Mouse (Mus musculus): ENCODE data around the gene Sned1.

Sned1 gene

DNA sequence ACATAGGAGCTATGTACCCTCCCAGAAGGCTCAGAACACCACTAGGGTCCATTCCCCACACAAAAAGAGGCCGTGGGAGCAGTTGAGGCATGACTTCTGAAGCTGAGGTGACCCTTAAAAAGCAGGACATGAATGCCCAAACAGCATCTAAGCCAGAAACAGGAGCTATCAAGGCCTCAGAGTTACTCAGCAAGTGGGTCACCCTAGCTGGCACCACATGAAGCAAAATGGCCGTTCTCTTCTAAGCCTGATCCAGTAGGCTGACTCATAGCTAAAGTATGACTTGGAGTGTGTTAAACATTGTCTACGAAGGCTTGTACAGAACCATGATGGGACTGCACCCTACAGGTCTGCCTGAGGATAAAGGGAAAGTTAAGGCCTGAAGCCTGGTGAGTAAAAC, 90.8 kb downstream of the Sned1 start:
- DNase-seq, result no peak

DNA sequence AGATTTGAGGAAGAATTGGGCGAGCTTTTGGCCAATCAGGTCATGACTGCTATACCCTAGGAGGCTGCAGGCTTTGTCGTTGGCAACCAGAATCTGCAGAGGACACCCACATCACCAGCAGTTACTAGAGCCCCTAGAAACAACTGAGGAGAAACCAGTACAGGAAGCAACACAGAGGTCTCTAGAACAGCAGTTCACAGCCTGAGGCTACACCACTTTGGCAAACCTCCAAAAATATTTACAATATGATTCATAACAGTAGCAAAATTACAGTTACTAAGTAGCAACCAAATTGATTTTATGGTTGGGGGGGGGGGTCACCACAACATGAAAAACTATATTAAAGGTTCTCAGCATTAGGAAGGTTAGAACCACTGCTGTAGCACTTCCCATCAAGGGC, 99.0 kb downstream of the Sned1 start:
- no peak for DNase-seq

DNA sequence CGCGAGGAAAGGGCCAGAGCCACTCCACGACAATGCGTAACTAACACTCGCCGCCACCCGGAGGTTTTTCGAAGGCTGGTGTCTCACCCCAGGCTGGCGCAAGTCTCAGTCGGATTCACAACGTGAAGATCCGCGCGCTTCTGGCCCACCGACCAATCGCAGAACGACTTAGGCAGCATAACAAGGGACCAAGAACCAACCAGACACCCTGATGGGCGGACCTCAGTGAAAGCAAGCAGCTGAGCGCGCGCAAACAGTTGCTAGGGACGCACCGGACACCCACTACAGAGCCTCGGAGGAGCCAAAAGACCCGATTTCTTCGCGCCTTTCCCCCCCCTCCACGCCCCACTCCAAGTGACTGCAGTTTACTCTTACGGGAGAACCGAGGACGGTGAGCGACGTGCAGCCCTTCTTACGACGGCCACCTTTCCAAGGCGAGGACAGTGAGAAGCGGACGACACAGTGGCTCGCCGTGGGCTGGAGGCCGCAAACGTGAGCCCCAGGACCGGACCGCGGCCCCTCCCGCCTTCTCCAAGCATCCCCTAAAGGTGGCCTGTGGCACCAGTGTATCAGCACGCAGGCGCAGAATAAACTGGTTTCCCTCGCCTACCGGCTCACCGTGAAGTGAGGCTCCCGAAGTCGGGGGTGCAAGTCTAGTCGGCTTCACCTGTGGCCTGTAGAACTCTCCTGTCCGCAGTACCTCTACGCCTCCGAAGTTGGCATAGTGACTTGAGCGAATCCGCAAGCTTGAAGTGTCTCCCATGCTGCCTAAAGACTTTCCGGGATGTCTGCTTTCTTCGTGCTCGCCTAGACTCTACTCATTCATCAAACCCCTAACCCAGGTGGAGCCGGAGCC, 107.2 kb downstream of the Sned1 start, which contains the start of the genes Ppp1r7 and Pask:
Gene Ppp1r7, plus strand, starts transcription at position 207 of the 856 bp plus-strand sequence.
Gene Pask, minus strand, starts transcription at position 835 of the 856 bp plus-strand sequence.
- DNase-seq, result peak; percentile 96 to 98

DNA sequence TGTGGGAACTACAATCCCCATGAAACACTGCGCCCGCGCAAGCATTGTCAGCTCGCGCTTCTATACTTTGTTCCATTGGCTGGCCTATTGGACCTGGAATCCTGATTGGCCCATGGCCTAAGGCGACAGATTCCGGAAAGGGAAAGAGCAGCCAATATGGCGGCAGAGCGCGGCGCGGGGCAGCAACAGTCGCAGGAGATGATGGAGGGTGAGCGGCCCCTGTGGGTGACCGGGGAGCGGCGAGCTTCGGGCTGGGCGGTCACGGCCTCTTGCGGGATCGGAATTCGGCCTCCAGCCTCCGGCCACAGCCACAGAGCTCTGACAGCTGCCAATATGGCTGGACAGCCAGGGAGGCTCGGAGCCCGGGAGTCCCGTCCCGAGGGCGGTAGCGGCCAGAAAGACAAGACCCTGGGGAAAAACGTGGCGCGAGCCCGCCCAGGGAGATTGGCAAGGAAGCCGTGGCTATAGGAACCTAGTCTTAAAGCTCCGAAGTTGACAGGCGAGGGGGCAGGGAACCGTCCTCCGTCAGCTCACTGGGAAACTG, 107.9 kb downstream of the Sned1 start:
- DNase-seq, result peak; percentile 96 to 97

DNA sequence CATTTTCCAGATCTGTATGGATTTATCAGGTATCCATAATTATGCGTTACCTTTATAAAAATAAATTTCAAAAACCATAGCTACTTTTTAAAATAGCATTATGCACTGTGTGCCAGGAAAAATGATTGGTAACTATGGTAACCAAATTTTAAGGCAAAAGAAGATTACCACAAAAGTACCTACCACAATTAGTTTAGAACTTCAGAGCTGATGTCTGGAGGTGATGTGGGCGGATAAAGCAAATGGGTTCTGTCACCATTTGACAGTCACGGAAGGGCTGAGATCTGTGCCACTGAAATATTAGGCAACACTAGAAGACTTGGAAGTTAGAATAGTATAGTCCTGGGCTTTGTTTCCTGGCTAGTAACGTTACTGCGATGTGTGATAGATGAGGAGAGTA, 111.5 kb downstream of the Sned1 start:
- no peak for DNase-seq

DNA sequence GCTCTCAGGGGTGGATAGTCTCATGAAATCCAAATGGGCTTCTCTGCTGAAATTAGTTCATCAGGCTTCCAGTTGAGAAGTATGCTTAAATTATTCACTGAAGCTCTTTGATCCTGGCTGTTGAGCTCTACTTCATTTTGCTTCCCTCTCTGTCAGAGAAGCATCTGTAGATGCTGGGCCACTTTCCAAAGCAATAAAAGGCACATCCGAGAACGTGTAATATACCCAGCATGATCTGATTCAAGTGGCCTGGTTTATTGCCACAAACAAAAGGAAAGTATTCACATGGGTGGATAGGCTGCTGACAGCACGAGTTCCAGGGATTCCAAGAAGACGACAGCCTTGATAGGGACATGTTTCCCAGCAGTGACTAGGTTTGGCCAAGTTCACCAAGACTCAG, 114.1 kb downstream of the Sned1 start:
- no peak for DNase-seq
